Mouse (Mus musculus) G1E (cell line): ENCODE data around the gene Tfam. TPM values are rescaled to one million over a fixed set of nuclear protein-coding genes. Genes with fewer than 3 reads are reported as not detected.

Experiments used
- ATAC-seq: 2 replicates; pipeline ENCODE4 v1.8.0; 2016; ENCODE audit warnings: mild to moderate bottlenecking; ENCODE audit not compliant: insufficient number of reproducible peaks, poor library complexity, low FRiP score, severe bottlenecking; ENCODE audit errors: extremely low read depth
- DNase-seq: peaks from one replicate; pipeline ENCODE4 v3.0.0; 2012; ENCODE audit warnings: low spot score
- H3K27me3 ChIP-seq: 2 replicates; pipeline ENCODE4 v1.6.1; 2012; ENCODE audit warnings: mild to moderate bottlenecking, low read length, inconsistent platforms; ENCODE audit not compliant: insufficient read depth
- H3K36me3 ChIP-seq: replicated peaks from 2 replicates; pipeline ENCODE3; 2012; ENCODE audit warnings: mild to moderate bottlenecking, inconsistent platforms
- H3K4me1 ChIP-seq: 2 replicates; pipeline ENCODE4 v1.6.1; 2012; ENCODE audit warnings: low read depth, low read length, inconsistent platforms, mixed read lengths; ENCODE audit not compliant: insufficient read depth
- H3K4me3 ChIP-seq: 2 replicates; pipeline ENCODE4 v1.5.1; 2012; ENCODE audit warnings: low read depth, mild to moderate bottlenecking, inconsistent platforms, low read length, moderate library complexity, mixed read lengths
- H3K9me3 ChIP-seq: replicated peaks from 2 replicates; pipeline ENCODE4 v1.6.1; 2012; ENCODE audit warnings: inconsistent platforms
- CTCF ChIP-seq: IDR thresholded peaks from 2 replicates; pipeline ENCODE4 v1.5.1; 2012; ENCODE audit warnings: low read depth, low read length, inconsistent platforms, mixed read lengths
- GATA1 ChIP-seq: IDR thresholded peaks from 2 replicates; pipeline ENCODE4 v1.6.1; 2012; ENCODE audit warnings: borderline replicate concordance, low read length, inconsistent platforms, mixed read lengths
- GATA2 ChIP-seq: IDR thresholded peaks from 2 replicates; pipeline ENCODE4 v1.6.1; 2012; ENCODE audit warnings: low read depth, low read length, inconsistent platforms, borderline replicate concordance
- POLR2AphosphoS5 ChIP-seq: IDR thresholded peaks from 2 replicates; pipeline ENCODE4 v1.6.1; 2012; ENCODE audit warnings: low read depth, low read length, inconsistent platforms; ENCODE audit not compliant: insufficient replicate concordance
- TAL1 ChIP-seq: conservative IDR thresholded peaks from 2 replicates; pipeline ENCODE4 v1.6.1; 2012; ENCODE audit warnings: low read depth, low read length, inconsistent platforms, mixed read lengths
- polyA plus RNA-seq: library from polyadenylated mRNA; stranded (reverse); fragments of >175 nt; gene quantifications from 2 replicates; pipeline ENCODE4 v1.2.3, GENCODE M21; 2012
- total RNA-seq, 2 experiments: library from RNA; stranded (forward) in 1 of 2; stranded (reverse) in 1 of 2; fragments of 200-1000 nt in 1 of 2; fragments of >200 nt in 1 of 2; fragmentation: Nextera tagmentation in 1 of 2; gene quantifications; 2 replicates each; pipeline ENCODE4 v1.2.3; 2014 to 2017

Gene Tfam
- total and polyA plus RNA-seq, 3 experiments, result 12.9 to 119 (median 30.1) TPM

DNA sequence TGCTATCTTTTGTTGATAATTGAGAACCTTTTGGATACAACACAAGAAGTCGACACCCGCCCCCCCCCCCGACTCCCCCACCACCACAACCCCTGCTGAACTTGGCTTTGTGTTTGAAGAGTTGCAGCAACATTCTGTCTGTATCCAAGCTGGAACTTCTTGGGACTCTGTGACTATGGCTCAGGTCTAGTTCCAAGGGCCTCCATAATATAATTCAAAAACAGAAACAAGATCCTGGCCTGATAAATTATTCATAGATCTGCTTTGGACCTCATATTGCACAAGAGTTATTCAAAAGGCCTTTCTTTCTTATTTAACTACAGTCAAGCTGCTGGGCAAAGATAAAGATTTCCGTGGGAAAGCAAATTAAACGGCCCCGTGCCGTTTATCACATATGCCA is 44.8 kb downstream of the Tfam start:
- TF ChIP-seq POLR2AphosphoS5 (no peak), TAL1 (no peak), CTCF (no peak), GATA1 (no peak), GATA2 (no peak)
- H3K4me3 ChIP-seq, result no peak overlapping the region
- ATAC-seq (no peak), DNase-seq (no peak)
- H3K9me3 ChIP-seq, result peaks cover 35% of the 10 kb centered on the region
- H3K27me3 ChIP-seq, result no peaks in the 10 kb centered on the region
- H3K36me3 ChIP-seq, result no peaks in the 10 kb centered on the region
- H3K4me1 ChIP-seq, result no peaks in the 10 kb centered on the region

DNA sequence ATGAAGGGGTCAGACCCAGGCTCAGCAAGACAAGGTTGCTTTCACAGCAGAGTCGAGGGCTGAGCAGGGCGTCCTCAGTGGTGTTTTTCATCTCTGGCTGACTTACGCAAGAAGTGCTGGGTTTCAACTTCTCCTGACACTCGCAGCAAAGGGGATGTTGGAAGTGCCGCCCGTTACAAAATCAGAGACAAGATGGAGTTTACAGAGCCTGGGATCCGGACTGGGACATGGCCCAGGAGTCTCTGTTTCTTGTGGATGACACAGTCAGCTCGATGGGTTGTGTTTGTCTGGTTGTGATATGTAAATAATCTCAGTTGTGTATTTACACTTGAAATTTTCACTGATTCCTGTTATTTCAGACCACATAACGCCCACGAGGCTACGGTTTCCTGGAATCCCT is 45.2 kb downstream of the Tfam start:
- Histone ChIP-seq H3K9me3 (peaks cover 36% of the 10 kb centered on the region), H3K4me3 (no peak overlapping the region), H3K4me1 (no peaks in the 10 kb centered on the region), H3K36me3 (no peaks in the 10 kb centered on the region), H3K27me3 (no peaks in the 10 kb centered on the region)
- TF ChIP-seq GATA2, result no peak
- no peak for TF ChIP-seq TAL1
- TF ChIP-seq CTCF, result no peak
- ATAC-seq (no peak), DNase-seq (no peak)

GRCm38 (mm10) chr10:71188681-71189080 is 49.4 kb downstream of the Tfam start:
- H3K4me1 ChIP-seq, result no peaks in the 10 kb centered on the region
- peaks cover 37% of the 10 kb centered on the region for H3K9me3 ChIP-seq
- TF ChIP-seq TAL1 (no peak), CTCF (no peak), POLR2AphosphoS5 (no peak), GATA2 (no peak), GATA1 (no peak)
- no peak overlapping the region for H3K4me3 ChIP-seq
- no peaks in the 10 kb centered on the region for H3K27me3 ChIP-seq
- no peak for ATAC-seq
- no peaks in the 10 kb centered on the region for H3K36me3 ChIP-seq
- no peak for DNase-seq

GRCm38 (mm10) chr10:71185059-71185458 is 53.0 kb downstream of the Tfam start:
- TF ChIP-seq TAL1 (no peak), CTCF (no peak), GATA2 (no peak), GATA1 (no peak), POLR2AphosphoS5 (no peak)
- H3K4me3 ChIP-seq, result no peak overlapping the region
- no peaks in the 10 kb centered on the region for H3K27me3 ChIP-seq
- no peak for DNase-seq
- no peaks in the 10 kb centered on the region for H3K4me1 ChIP-seq
- no peaks in the 10 kb centered on the region for H3K36me3 ChIP-seq
- no peak for ATAC-seq
- H3K9me3 ChIP-seq, result peaks cover 33% of the 10 kb centered on the region

GRCm38 (mm10) chr10:71183339-71184031 is 54.6 kb downstream of the Tfam start:
- Histone ChIP-seq H3K27me3 (no peaks in the 10 kb centered on the region), H3K36me3 (no peaks in the 10 kb centered on the region), H3K4me1 (no peaks in the 10 kb centered on the region), H3K9me3 (peaks cover 28% of the 10 kb centered on the region), H3K4me3 (no peak overlapping the region)
- TF ChIP-seq CTCF, result no peak
- TF ChIP-seq POLR2AphosphoS5, result no peak
- TF ChIP-seq GATA1, result no peak
- no peak for TF ChIP-seq TAL1
- TF ChIP-seq GATA2, result no peak
- ATAC-seq (no peak), DNase-seq (no peak)

GRCm38 (mm10) chr10:71181931-71182330 is 56.1 kb downstream of the Tfam start:
- H3K36me3 ChIP-seq, result no peaks in the 10 kb centered on the region
- ATAC-seq (no peak), DNase-seq (no peak)
- H3K27me3 ChIP-seq, result no peaks in the 10 kb centered on the region
- H3K9me3 ChIP-seq, result peaks cover 29% of the 10 kb centered on the region
- no peaks in the 10 kb centered on the region for H3K4me1 ChIP-seq
- no peak overlapping the region for H3K4me3 ChIP-seq
- no peak for TF ChIP-seq POLR2AphosphoS5
- no peak for TF ChIP-seq CTCF
- TF ChIP-seq GATA1, result no peak
- TF ChIP-seq TAL1, result no peak
- no peak for TF ChIP-seq GATA2
